Mouse (Mus musculus): Measurements from ENCODE around the gene Clec1a. TPM values are rescaled to one million over a fixed set of nuclear protein-coding genes. Genes with fewer than 3 reads are reported as not detected.

Gene Clec1a
- polyA plus RNA-seq, 1 experiment from 2014 or later = 2.7 TPM

DNA sequence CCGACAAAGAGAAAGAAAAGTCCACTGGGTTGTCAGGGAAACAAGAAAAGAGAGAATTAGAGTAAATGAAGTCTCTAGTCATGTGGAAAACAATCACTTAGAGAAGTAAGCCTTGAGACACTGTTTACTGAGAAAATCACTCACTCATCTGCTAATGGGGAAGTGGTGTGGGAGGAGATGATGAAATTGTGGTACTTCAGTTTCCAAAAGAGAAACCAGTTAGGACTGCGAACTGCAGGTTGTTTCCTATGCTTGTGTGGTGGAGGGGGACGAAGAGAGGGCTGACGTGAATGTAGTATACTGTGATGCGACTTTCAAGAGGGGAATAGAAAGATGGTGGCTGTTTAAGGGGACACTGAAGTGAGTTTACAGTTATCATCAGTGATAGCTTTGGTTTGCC is 17.6 kb downstream of the Clec1a start:
- no peak overlapping the region for H3K27ac ChIP-seq
- no peaks in the 10 kb centered on the region for H3K36me3 ChIP-seq
- ATAC-seq (ENCODE audit: insufficient number of reproducible peaks, insufficient read depth, low FRiP score, low TSS enrichment, low read depth) = no peak
- no peak overlapping the region for H3K4me3 ChIP-seq
- no peaks in the 10 kb centered on the region for H3K27me3 ChIP-seq
- H3K9ac ChIP-seq = no peak overlapping the region
- no peak overlapping the region for H3K4me2 ChIP-seq
- 78% methylated on average over 5 of the region's 5 CpGs for WGBS
- no peaks in the 10 kb centered on the region for H3K9me3 ChIP-seq
- H3K4me1 ChIP-seq = no peaks in the 10 kb centered on the region

DNA sequence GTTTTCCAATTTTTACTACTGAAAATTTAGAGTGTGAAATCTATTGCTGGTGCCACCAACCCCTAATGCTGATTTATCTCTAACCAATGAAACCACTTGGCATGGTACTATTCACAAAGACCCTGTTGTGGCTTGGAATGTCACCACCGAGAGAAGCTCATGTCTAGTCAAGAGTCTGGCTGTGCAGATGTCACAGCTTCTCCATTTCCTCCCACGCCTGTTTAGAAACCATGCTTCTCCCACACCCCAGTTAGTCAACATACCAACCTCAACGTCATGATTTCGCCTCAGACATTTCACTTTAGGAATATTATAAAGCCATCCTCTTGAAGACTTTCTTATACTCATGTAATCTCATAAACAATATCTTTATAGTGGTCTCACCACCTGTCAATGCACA is 24.5 kb downstream of the Clec1a start:
- Histone ChIP-seq H3K4me1 (peaks cover 10% of the 10 kb centered on the region), H3K27me3 (no peaks in the 10 kb centered on the region), H3K9me3 (no peaks in the 10 kb centered on the region), H3K9ac (no peak overlapping the region), H3K4me2 (no peak overlapping the region), H3K36me3 (no peaks in the 10 kb centered on the region), H3K27ac (no peak overlapping the region), H3K4me3 (no peak overlapping the region)
- ATAC-seq (ENCODE audit: insufficient number of reproducible peaks, insufficient read depth, low FRiP score, low TSS enrichment, low read depth) = no peak
- WGBS = 77% methylated on average over 4 of the region's 4 CpGs

DNA sequence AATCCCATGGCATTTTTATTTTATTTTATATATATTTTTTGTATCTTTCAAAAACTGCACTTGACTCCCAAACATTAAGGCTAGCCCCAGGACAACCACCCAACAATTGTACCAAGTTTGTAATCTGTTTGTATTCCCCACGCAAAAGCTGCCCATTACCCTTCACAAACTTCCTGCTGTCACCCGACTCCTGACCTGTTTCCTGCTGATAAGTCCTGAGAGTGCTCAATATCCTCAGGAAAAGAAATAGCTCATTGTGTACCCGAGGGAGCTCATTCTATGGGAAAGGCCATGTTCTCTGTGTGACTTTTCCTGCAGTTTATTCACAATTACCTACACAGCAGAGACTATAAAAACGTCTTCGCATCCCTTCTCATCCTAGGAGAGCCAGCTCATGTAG is 26.0 kb downstream of the Clec1a start:
- ATAC-seq (ENCODE audit: insufficient number of reproducible peaks, insufficient read depth, low FRiP score, low TSS enrichment, low read depth) = no peak
- Histone ChIP-seq H3K4me3 (no peak overlapping the region), H3K27ac (no peak overlapping the region), H3K9me3 (no peaks in the 10 kb centered on the region), H3K36me3 (no peaks in the 10 kb centered on the region), H3K4me1 (peaks cover 10% of the 10 kb centered on the region), H3K4me2 (no peak overlapping the region), H3K9ac (no peak overlapping the region), H3K27me3 (no peaks in the 10 kb centered on the region)
- 17% methylated on average over 5 of the region's 5 CpGs for WGBS

DNA sequence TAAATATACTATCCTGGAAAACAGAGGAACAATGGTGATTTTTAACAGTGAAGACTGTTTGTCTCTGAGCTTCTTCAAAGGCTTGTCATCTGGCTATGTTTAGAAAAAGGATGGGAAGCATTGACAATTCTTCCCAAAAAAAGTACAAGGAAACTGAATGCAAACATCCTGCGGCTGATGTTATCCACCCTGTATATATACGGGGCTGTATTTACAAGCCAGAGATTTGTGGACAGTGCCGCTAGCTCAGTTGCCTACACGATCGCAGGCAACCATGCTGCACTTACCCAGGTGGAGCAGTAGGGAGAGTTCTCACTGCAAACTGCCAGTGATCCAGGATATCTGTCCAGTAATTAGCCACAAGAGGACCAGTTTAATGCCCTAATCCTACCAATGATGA is 26.6 kb downstream of the Clec1a start:
- ATAC-seq (ENCODE audit: insufficient number of reproducible peaks, insufficient read depth, low FRiP score, low TSS enrichment, low read depth) = no peak

DNA sequence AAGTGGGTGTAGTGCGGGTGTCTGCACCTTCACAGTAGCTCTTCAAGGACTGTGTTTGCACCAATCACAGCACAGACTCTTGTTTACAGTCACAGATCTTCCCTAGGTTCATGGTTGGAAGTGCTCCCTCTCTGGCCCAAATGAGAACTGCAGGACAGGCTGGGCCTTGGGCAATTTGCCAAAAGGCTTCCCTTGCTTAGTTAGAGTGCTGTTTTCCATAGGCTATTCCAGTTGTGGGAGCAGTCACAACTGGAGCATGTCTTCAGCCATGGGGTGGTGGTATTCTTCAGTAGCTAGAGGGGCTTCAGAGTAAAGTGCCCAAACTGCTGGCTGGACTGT is 28.1 kb downstream of the Clec1a start:
- Histone ChIP-seq H3K36me3 (no peaks in the 10 kb centered on the region), H3K9me3 (no peaks in the 10 kb centered on the region), H3K4me3 (no peak overlapping the region), H3K9ac (no peak overlapping the region), H3K4me2 (no peak overlapping the region), H3K27me3 (no peaks in the 10 kb centered on the region), H3K4me1 (peaks cover 10% of the 10 kb centered on the region), H3K27ac (0 out of 2 replicates have a peak overlapping the region, but pooled peaks have one; percentile 11)
- WGBS = 16% methylated on average over 1 of the region's 1 CpGs
- peak; percentile 67 for ATAC-seq (ENCODE audit: insufficient number of reproducible peaks, insufficient read depth, low FRiP score, low TSS enrichment, low read depth)

More for the DNA sequence above, 26.6 kb downstream of the Clec1a start:
- Histone ChIP-seq H3K4me3 (no peak overlapping the region), H3K36me3 (no peaks in the 10 kb centered on the region), H3K9ac (no peak overlapping the region), H3K4me1 (peaks cover 10% of the 10 kb centered on the region), H3K9me3 (no peaks in the 10 kb centered on the region), H3K27ac (no peak overlapping the region), H3K27me3 (no peaks in the 10 kb centered on the region), H3K4me2 (no peak overlapping the region)
- 64% methylated on average over 5 of the region's 5 CpGs for WGBS

DNA sequence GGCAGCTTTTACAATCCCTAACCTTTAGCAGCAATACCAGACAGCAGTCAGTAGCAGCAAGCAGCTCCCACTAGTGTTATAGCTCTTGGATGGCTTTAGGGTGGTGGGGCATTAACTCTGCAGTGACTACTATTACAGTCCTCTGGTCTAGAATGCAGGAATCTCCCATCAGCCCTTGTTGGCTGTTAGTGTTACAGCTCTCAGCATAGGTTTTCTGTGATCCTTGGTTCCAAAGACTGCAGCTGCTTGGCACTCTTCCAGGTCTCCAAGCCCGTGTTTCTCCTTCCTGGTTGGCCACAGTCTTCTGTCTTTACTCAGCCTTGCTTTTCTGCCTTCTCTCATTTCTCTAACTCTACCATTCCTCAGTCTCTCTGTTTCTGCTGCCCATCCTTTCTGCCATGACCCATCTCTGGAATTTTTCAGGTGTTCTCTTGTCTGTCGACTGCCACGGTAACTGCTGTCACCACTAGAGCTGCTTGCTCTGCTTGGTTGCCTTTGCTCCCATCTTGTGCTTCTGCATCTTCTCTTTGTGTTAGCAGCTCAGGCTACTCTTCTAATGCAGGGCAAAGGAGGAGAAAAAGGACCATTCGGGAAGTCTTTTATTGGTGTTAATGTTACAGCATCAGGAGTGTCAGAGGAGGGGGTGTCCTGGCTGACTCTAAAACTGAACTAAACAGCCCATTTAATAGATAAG is 28.6 kb downstream of the Clec1a start:
- peak overlapping the region; percentile 11; the same call in 1 of the 2 replicates for H3K27ac ChIP-seq
- H3K36me3 ChIP-seq = no peaks in the 10 kb centered on the region
- H3K4me1 ChIP-seq = peaks cover 10% of the 10 kb centered on the region
- H3K9ac ChIP-seq = no peak overlapping the region
- H3K27me3 ChIP-seq = no peaks in the 10 kb centered on the region
- WGBS = 58% methylated on average over 4 of the region's 4 CpGs
- H3K4me3 ChIP-seq = no peak overlapping the region
- no peak overlapping the region for H3K4me2 ChIP-seq
- H3K9me3 ChIP-seq = no peaks in the 10 kb centered on the region
- ATAC-seq (ENCODE audit: insufficient number of reproducible peaks, insufficient read depth, low FRiP score, low TSS enrichment, low read depth) = no peak

DNA sequence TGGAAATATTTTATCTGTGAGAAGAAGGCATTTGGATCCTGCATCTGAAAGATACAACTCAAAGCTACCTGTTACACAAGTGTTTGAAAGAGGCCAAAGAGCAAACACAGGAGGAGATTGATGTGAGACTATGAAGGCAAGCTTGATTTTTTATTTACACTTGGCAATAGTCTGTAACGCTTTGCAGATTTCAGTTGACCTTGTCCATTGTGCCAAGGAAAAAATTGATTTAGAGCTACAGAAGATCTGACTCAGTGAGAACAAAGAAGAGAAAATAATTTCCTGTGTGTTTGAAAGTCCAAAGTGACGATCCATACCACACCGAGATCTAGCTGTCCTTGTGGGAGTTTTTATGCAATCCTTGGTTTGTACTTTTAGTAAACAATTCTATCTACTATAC is 29.5 kb downstream of the Clec1a start:
- peaks cover 10% of the 10 kb centered on the region for H3K4me1 ChIP-seq
- no peak overlapping the region for H3K9ac ChIP-seq
- H3K4me2 ChIP-seq = no peak overlapping the region
- 85% methylated on average over 3 of the region's 3 CpGs for WGBS
- H3K27ac ChIP-seq = no peak overlapping the region
- no peaks in the 10 kb centered on the region for H3K27me3 ChIP-seq
- no peak overlapping the region for H3K4me3 ChIP-seq
- no peak for ATAC-seq (ENCODE audit: insufficient number of reproducible peaks, insufficient read depth, low FRiP score, low TSS enrichment, low read depth)
- no peaks in the 10 kb centered on the region for H3K36me3 ChIP-seq
- H3K9me3 ChIP-seq = no peaks in the 10 kb centered on the region

DNA sequence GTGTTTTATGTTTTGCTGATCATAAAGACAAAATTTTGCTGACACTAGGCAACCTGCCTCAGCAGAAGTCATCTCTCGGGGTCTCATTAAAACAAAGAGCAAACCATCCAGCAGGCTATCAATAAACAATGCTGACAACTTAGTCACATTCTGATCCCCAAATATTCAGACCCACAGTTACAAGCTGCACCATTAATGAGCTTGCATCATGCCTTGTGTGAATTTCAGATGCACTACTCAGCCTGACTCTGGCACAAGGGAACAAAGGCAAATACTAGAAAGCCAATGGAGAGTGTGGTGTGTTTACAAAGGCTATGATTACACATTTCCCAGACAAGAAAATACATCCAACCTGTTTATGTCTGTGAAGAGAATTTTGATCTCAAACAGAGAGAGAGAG is 37.6 kb downstream of the Clec1a start:
- H3K9me3 ChIP-seq = no peaks in the 10 kb centered on the region
- H3K27me3 ChIP-seq = no peaks in the 10 kb centered on the region
- no peak overlapping the region for H3K27ac ChIP-seq
- ATAC-seq (ENCODE audit: insufficient number of reproducible peaks, insufficient read depth, low FRiP score, low TSS enrichment, low read depth) = no peak
- H3K4me1 ChIP-seq = no peaks in the 10 kb centered on the region
- no peak overlapping the region for H3K9ac ChIP-seq
- H3K36me3 ChIP-seq = no peaks in the 10 kb centered on the region
- H3K4me3 ChIP-seq = no peak overlapping the region
- WGBS = 89% methylated on average over 1 of the region's 1 CpGs
- no peak overlapping the region for H3K4me2 ChIP-seq

DNA sequence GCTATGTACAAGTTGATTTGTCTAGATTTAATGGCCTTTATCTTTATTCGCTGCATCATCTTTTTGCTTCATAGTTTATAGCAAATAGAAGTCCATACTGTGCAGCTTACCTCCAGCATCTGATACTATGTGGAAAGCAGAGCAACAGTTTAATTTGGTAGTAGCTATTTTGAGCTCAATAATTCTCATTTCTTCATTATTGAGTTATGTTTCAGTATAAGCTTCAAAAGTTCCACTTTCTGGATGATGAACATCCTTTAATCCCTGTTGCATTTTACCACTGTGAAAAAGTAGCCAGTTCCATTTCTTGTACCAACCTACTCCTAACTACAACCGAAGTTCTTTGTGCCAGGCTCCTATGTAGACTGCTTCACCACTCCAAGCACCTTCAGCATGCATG is 43.2 kb downstream of the Clec1a start, which contains the start of gene Clec9a:
Clec9a (plus strand) TSS at position 301 of the 400 bp plus-strand sequence.
- no peaks in the 10 kb centered on the region for H3K9me3 ChIP-seq
- no peaks in the 10 kb centered on the region for H3K4me1 ChIP-seq
- no peaks in the 10 kb centered on the region for H3K27me3 ChIP-seq
- no peak within 1 kb of the TSS for H3K4me3 ChIP-seq
- H3K27ac ChIP-seq = no peak within 1 kb of the TSS
- no peaks in the 10 kb centered on the region for H3K36me3 ChIP-seq
- 85% methylated on average over 2 of the region's 2 CpGs for WGBS
- no peak for ATAC-seq (ENCODE audit: insufficient number of reproducible peaks, insufficient read depth, low FRiP score, low TSS enrichment, low read depth)
- no peak within 1 kb of the TSS for H3K9ac ChIP-seq
- H3K4me2 ChIP-seq = no peak within 1 kb of the TSS

DNA sequence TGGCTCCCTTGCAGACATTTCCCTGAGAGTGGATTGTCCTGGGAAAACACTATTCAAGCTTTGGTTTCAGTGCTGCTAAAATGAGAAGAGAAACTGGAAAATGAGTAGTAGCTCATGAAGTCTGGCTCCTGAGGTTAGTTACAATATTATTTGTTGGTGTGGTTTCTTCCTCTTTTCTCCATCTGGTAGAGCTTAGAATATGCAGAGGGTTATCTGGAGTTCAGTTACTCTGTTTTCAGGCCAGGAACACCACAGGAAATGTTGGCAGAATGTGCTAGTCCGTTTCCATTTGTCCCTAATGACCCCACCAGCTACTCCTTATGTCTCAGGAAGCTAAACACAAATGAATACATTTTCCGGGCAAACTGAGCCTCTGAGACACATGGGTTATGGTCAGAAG is 44.5 kb downstream of the Clec1a start:
- no peak overlapping the region for H3K9ac ChIP-seq
- H3K9me3 ChIP-seq = no peaks in the 10 kb centered on the region
- H3K27ac ChIP-seq = no peak overlapping the region
- no peak for ATAC-seq (ENCODE audit: insufficient number of reproducible peaks, insufficient read depth, low FRiP score, low TSS enrichment, low read depth)
- no peaks in the 10 kb centered on the region for H3K27me3 ChIP-seq
- H3K36me3 ChIP-seq = no peaks in the 10 kb centered on the region
- H3K4me2 ChIP-seq = no peak overlapping the region
- 40% methylated on average over 2 of the region's 2 CpGs for WGBS
- no peaks in the 10 kb centered on the region for H3K4me1 ChIP-seq
- H3K4me3 ChIP-seq = no peak overlapping the region

DNA sequence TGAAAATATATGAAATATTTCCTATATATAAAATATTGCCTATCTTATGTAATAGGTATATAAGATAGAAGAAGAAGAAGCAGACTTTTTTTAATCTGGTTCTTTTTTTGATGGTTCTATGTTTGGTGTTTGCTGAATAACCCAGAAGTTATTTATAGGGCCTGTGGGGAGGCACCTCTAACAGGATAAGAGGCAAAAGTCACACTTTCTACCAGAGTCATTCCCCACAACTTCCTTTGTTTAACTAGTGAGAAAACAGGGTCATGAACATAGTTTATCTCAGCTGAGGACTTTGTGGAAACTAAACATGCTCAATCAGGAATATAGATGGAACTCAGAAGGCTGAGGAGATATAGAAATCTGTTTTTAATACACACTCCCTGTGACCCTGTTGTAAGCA is 45.8 kb downstream of the Clec1a start:
- H3K27me3 ChIP-seq = no peaks in the 10 kb centered on the region
- H3K9ac ChIP-seq = no peak overlapping the region
- H3K4me3 ChIP-seq = no peak overlapping the region
- no peak for ATAC-seq (ENCODE audit: insufficient number of reproducible peaks, insufficient read depth, low FRiP score, low TSS enrichment, low read depth)
- H3K4me1 ChIP-seq = no peaks in the 10 kb centered on the region
- no peak overlapping the region for H3K27ac ChIP-seq
- H3K4me2 ChIP-seq = no peak overlapping the region
- no peaks in the 10 kb centered on the region for H3K36me3 ChIP-seq
- no peaks in the 10 kb centered on the region for H3K9me3 ChIP-seq

DNA sequence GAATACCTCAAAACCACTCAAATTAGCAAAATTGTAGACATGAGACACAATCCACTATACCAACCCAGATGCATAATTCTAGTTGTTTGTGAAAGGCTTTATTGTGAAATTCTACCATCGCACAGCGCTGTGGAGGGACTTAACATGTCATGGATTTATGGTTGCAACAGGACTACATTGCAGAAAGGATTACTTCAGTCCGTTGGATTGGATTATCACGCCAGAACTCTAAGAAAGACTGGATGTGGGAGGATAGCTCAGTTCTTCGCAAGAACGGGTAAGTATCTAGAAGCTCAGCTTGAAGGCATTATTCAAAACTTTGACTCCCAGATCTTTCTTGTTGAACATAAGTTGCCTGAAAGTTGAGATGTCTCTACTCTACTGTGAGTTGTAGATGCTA is 48.4 kb downstream of the Clec1a start:
- 71% methylated on average over 6 of the region's 6 CpGs for WGBS
- no peak overlapping the region for H3K9ac ChIP-seq
- no peaks in the 10 kb centered on the region for H3K9me3 ChIP-seq
- no peak overlapping the region for H3K4me2 ChIP-seq
- no peak overlapping the region for H3K27ac ChIP-seq
- H3K27me3 ChIP-seq = no peaks in the 10 kb centered on the region
- H3K36me3 ChIP-seq = no peaks in the 10 kb centered on the region
- H3K4me1 ChIP-seq = no peaks in the 10 kb centered on the region
- no peak for ATAC-seq (ENCODE audit: insufficient number of reproducible peaks, insufficient read depth, low FRiP score, low TSS enrichment, low read depth)
- no peak overlapping the region for H3K4me3 ChIP-seq

All from embryonic facial prominence, embryonic 13.5 days (tissue).